Mouse (Mus musculus) hindbrain, embryonic 10.5 days (tissue): ENCODE measurements around the gene Olfr1274-ps. TPM values are rescaled to one million over a fixed set of nuclear protein-coding genes. Genes with fewer than 3 reads are reported as not detected.

Experiments
- DNase-seq: peaks from one replicate; pipeline ENCODE4 v3.0.0-alpha.2; 2017; ENCODE audit warnings: low spot score
- H3K27ac ChIP-seq: fragments of 300-500 bp; sonication (generic); 2 replicates; pipeline ENCODE4 v1.5.1; 2016; ENCODE audit warnings: mild to moderate bottlenecking, moderate library complexity
- H3K27me3 ChIP-seq: fragments of 300-500 bp; sonication (generic); 2 replicates; pipeline ENCODE4 v1.6.1; 2016; ENCODE audit warnings: mild to moderate bottlenecking; ENCODE audit not compliant: poor library complexity, insufficient read depth, severe bottlenecking
- H3K36me3 ChIP-seq: fragments of 300-500 bp; sonication (generic); 2 replicates; pipeline ENCODE4 v1.6.1; 2016; ENCODE audit warnings: mild to moderate bottlenecking, moderate library complexity
- H3K4me1 ChIP-seq: fragments of 300-500 bp; sonication (generic); replicated peaks from 2 replicates; pipeline ENCODE4 v1.6.1; 2016; ENCODE audit warnings: mild to moderate bottlenecking
- H3K4me3 ChIP-seq: fragments of 300-500 bp; sonication (generic); 2 replicates; pipeline ENCODE4 v1.5.1; 2016; ENCODE audit warnings: mild to moderate bottlenecking, moderate library complexity
- H3K9me3 ChIP-seq: fragments of 300-500 bp; sonication (generic); 2 replicates; pipeline ENCODE4 v1.6.1; 2016; ENCODE audit warnings: mild to moderate bottlenecking, moderate library complexity
- WGBS: fragments of 180-500 bp; shearing (Covaris S2); methylation state at CpG from one replicate; pipeline ENCODE4 v1.1.7; 2016; 5-methylcytosine and 5-hydroxymethylcytosine counted together
- polyA plus RNA-seq: library from polyadenylated mRNA; unstranded; fragments of >200 nt; fragmentation: Nextera tagmentation; extraction: Ambion mirVana; gene quantifications from 2 replicates; pipeline ENCODE4 v1.2.1, GENCODE M21; 2016

Gene Olfr1274-ps
- polyA plus RNA-seq, 1 experiment from 2014 or later: not detected

GRCm38 (mm10) chr2:90443811-90444210 lies 45.3 kb downstream of the Olfr1274-ps start:
- Histone ChIP-seq H3K27me3 (no peaks in the 10 kb centered on the region), H3K9me3 (no peaks in the 10 kb centered on the region), H3K4me1 (peaks cover 5% of the 10 kb centered on the region), H3K36me3 (no peaks in the 10 kb centered on the region), H3K27ac (no peak overlapping the region), H3K4me3 (no peak overlapping the region)
- 85% methylated on average over 5 of the region's 5 CpGs for WGBS
- DNase-seq: no peak

GRCm38 (mm10) chr2:90448967-90449740 lies 50.7 kb downstream of the Olfr1274-ps start:
- peaks cover 14% of the 10 kb centered on the region for H3K36me3 ChIP-seq
- no peak overlapping the region for H3K4me3 ChIP-seq
- WGBS: 84% methylated on average over 15 of the region's 15 CpGs
- H3K27me3 ChIP-seq: no peaks in the 10 kb centered on the region
- H3K9me3 ChIP-seq: no peaks in the 10 kb centered on the region
- H3K4me1 ChIP-seq: no peaks in the 10 kb centered on the region
- no peak for DNase-seq
- H3K27ac ChIP-seq: no peak overlapping the region

GRCm38 (mm10) chr2:90452380-90452779 lies 53.9 kb downstream of the Olfr1274-ps start:
- H3K9me3 ChIP-seq: no peaks in the 10 kb centered on the region
- DNase-seq: no peak
- no peaks in the 10 kb centered on the region for H3K4me1 ChIP-seq
- H3K36me3 ChIP-seq: peaks cover 22% of the 10 kb centered on the region
- no peak overlapping the region for H3K4me3 ChIP-seq
- no peaks in the 10 kb centered on the region for H3K27me3 ChIP-seq
- 88% methylated on average over 3 of the region's 3 CpGs for WGBS
- no peak overlapping the region for H3K27ac ChIP-seq

Other genes starting within 250 kb of the Olfr1274-ps start
- gene Olfr1270, start 245.6 kb upstream of the Olfr1274-ps start, polyA plus RNA-seq: not detected in 2 replicates
- gene Olfr1506, start 174.2 kb upstream of the Olfr1274-ps start, polyA plus RNA-seq: not detected in 2 replicates
- not detected in 2 replicates for gene Olfr142, start 141.1 kb upstream of the Olfr1274-ps start, polyA plus RNA-seq
- not detected in 2 replicates for gene Olfr1271, start 127.7 kb upstream of the Olfr1274-ps start, polyA plus RNA-seq
- not detected in 2 replicates for gene Olfr1272, start 105.8 kb upstream of the Olfr1274-ps start, polyA plus RNA-seq
- gene Gm13769, start 76.5 kb upstream of the Olfr1274-ps start, polyA plus RNA-seq: not detected in 2 replicates
- gene Ptprj, start 182.0 kb downstream of the Olfr1274-ps start, polyA plus RNA-seq: 1.5 and 1.6 TPM in 2 replicates